Mouse (Mus musculus) regulatory T cell (primary cell): ENCODE data around the gene Ccdc81.

Source experiments
- in situ Hi-C: fragments of 300-600 bp; cut with MboI, MseI; formaldehyde crosslinking; loops from one replicate; pipeline ENCODE4 v1.15.1; 2025; ENCODE audit warnings: high pct_unique_total_duplicates

Gene Ccdc81

GRCm38 (mm10) chr7:89867221-89867620 lies 36.2 kb downstream of the Ccdc81 start:
- in situ Hi-C loops, result no loop called here

- in situ Hi-C loops, result no loop called here
Measured at GRCm38 (mm10) chr7:89864769-89865168, 38.7 kb downstream of the Ccdc81 start.

GRCm38 (mm10) chr7:89856440-89857217 lies 46.8 kb downstream of the Ccdc81 start:
- in situ Hi-C loops, result no loop called here

- in situ Hi-C loops, result no loop called here
Measured at GRCm38 (mm10) chr7:89855196-89855595, 48.2 kb downstream of the Ccdc81 start.

- in situ Hi-C loops, result no loop called here
Measured at GRCm38 (mm10) chr7:89853131-89853530, 50.3 kb downstream of the Ccdc81 start.

- in situ Hi-C loops, result no loop called here
Measured at GRCm38 (mm10) chr7:89852158-89853095, 51.0 kb downstream of the Ccdc81 start.

GRCm38 (mm10) chr7:89850510-89850909 lies 52.9 kb downstream of the Ccdc81 start:
- in situ Hi-C loops, result no loop called here

- in situ Hi-C loops, result no loop called here
Measured at GRCm38 (mm10) chr7:89845669-89846068, 57.8 kb downstream of the Ccdc81 start.

GRCm38 (mm10) chr7:89843533-89843932 lies 59.9 kb downstream of the Ccdc81 start:
- in situ Hi-C loops, result loop anchor here (5.0 kb wide), 1 partner anchor 366 kb away; no protein-coding TSS in a partner anchor

- in situ Hi-C loops, result loop anchor here (5.0 kb wide), 1 partner anchor 366 kb away; no protein-coding TSS in a partner anchor
Measured at GRCm38 (mm10) chr7:89843121-89843520, 60.3 kb downstream of the Ccdc81 start.

- in situ Hi-C loops, result loop anchor here (5.0 kb wide), 1 partner anchor 365 kb away; no protein-coding TSS in a partner anchor
Measured at GRCm38 (mm10) chr7:89842404-89842715, 61.1 kb downstream of the Ccdc81 start.

- in situ Hi-C loops, result loop anchor here (5.0 kb wide), 1 partner anchor 365 kb away; no protein-coding TSS in a partner anchor
Measured at GRCm38 (mm10) chr7:89841670-89842403, 61.6 kb downstream of the Ccdc81 start.

GRCm38 (mm10) chr7:89839721-89840120 lies 63.7 kb downstream of the Ccdc81 start:
- in situ Hi-C loops, result loop anchor here (5.0 to 10.0 kb wide), 4 partner anchors 287 to 1455 kb away; no protein-coding TSS in a partner anchor

- in situ Hi-C loops, result loop anchor here (5.0 to 10.0 kb wide), 3 partner anchors 286 to 1453 kb away; no protein-coding TSS in a partner anchor
Measured at GRCm38 (mm10) chr7:89837841-89838240, 65.6 kb downstream of the Ccdc81 start.

GRCm38 (mm10) chr7:89836676-89837075 lies 66.8 kb downstream of the Ccdc81 start:
- in situ Hi-C loops, result loop anchor here (5.0 to 10.0 kb wide), 3 partner anchors 284 to 1452 kb away; no protein-coding TSS in a partner anchor

GRCm38 (mm10) chr7:89835566-89835965 lies 67.9 kb downstream of the Ccdc81 start:
- in situ Hi-C loops, result loop anchor here (5.0 to 10.0 kb wide), 3 partner anchors 283 to 1451 kb away; no protein-coding TSS in a partner anchor

- in situ Hi-C loops, result loop anchor here (10.0 kb wide), 2 partner anchors 669 to 1449 kb away; no protein-coding TSS in a partner anchor
Measured at GRCm38 (mm10) chr7:89833521-89833920, 69.9 kb downstream of the Ccdc81 start.

- in situ Hi-C loops, result no loop called here
Measured at GRCm38 (mm10) chr7:89829201-89829600, 74.2 kb downstream of the Ccdc81 start.

GRCm38 (mm10) chr7:89828436-89829065 lies 74.9 kb downstream of the Ccdc81 start:
- in situ Hi-C loops, result no loop called here
